Mouse (Mus musculus): ENCODE results near the gene Phxr2. TPM values are rescaled to one million over a fixed set of nuclear protein-coding genes. Genes with fewer than 3 reads are reported as not detected.

The Phxr2 gene
- total and polyA plus RNA-seq, 3 experiments, result not detected

DNA sequence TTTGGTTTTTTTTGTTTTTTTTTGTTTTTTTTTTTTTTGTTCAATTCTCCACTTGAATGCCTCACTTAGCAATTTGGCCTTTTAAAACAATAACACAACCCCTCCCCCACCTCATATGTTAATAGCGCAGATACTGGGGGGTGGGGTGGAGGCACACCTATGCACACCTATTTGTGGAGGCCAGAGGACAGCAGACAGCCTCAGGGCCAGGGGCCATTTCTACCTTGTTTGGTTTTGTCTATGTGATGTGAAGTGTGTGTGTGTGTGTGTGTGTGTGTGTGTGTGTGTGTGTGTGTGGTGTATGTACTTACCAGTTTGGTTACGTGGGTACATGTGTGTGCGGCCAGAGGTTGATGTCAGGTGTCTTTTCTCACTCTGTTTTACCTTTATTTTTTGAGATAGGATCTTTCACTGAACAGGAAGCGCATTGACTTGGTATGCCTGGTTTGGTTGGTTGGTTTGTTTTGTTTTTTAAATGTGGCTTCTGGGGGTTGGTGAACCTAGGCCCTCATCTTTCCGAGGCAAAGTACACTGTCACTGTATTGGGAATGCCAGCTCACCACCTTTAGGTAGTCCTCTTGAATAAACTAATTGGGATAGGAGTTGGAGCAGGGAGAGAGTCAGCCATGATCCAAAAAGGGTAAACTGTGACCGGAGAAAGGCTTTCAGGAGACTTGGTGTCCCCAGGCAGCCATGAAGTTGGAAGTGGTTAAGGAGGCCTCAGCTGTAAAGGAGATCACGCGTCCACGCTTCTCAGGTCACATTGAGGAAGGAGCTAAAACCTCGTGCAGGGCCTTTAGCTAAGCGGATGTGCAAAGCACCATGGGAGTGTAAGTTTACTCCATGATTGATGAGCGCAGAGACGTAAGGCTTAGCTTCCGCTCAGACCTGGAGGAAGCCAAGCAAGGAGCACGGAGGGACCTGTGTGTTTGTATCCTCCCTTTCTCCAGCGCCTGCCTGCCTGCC is 9.2 kb downstream of the Phxr2 start:
- DNase-seq (ENCODE audit: low spot score), result no peak

DNA sequence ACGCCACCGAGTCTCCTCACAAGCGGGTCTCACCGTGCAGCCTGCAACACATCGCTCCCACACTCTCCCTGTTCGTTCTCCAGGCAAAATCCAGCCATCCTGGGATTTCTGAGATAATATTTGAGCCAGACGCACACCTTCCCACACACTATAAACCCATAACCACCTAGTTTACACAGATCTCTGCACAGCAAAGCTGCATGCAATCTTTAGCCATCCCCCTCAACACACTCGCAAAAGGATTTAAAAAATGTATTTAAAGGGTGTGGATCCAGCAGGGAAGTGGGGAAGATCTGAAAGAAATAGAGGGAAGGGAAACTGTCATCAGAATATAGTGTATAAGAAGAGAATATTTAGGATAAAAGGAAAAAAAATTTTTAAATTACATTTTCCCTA is 9.9 kb downstream of the Phxr2 start:
- DNase-seq (ENCODE audit: low spot score) (no peak), ATAC-seq (ENCODE audit: extremely low read depth, insufficient number of reproducible peaks, low FRiP score, poor library complexity, severe bottlenecking) (no peak)
- no peaks in the 10 kb centered on the region for H3K9me3 ChIP-seq (replicated peaks)
- H3K36me3 ChIP-seq (replicated peaks), result peaks cover 10% of the 10 kb centered on the region
- no peak overlapping the region for H3K4me3 ChIP-seq (ENCODE audit: low read depth, low read length)
- no peaks in the 10 kb centered on the region for H3K27me3 ChIP-seq (ENCODE audit: insufficient read depth, low read length)
- H3K4me1 ChIP-seq (ENCODE audit: insufficient read depth, low read depth, low read length), result peaks cover 5% of the 10 kb centered on the region
- TF ChIP-seq GATA1 (IDR thresholded peaks at IDR 0.05; ENCODE audit: borderline replicate concordance, low read length) (no peak), CTCF (IDR thresholded peaks at IDR 0.05; ENCODE audit: low read depth, low read length) (no peak), GATA2 (IDR thresholded peaks at IDR 0.05; ENCODE audit: borderline replicate concordance, low read depth, low read length) (no peak), TAL1 (conservative IDR thresholded peaks at IDR 0.05; ENCODE audit: low read depth, low read length) (no peak), POLR2AphosphoS5 (IDR thresholded peaks at IDR 0.05; ENCODE audit: insufficient replicate concordance, low read depth, low read length) (no peak)

More for the DNA sequence above, 9.2 kb downstream of the Phxr2 start:
- ATAC-seq (ENCODE audit: extremely low read depth, insufficient number of reproducible peaks, low FRiP score, poor library complexity, severe bottlenecking), result no peak
- peaks cover 8% of the 10 kb centered on the region for H3K36me3 ChIP-seq (replicated peaks)
- H3K4me1 ChIP-seq (ENCODE audit: insufficient read depth, low read depth, low read length), result 0 out of 2 replicates have a peak, but pooled peaks cover 2% of the 10 kb centered on the region
- no peak overlapping the region for H3K4me3 ChIP-seq (ENCODE audit: low read depth, low read length)
- no peaks in the 10 kb centered on the region for H3K27me3 ChIP-seq (ENCODE audit: insufficient read depth, low read length)
- H3K9me3 ChIP-seq (replicated peaks), result no peaks in the 10 kb centered on the region
- TF ChIP-seq GATA2 (IDR thresholded peaks at IDR 0.05; ENCODE audit: borderline replicate concordance, low read depth, low read length) (no peak), POLR2AphosphoS5 (IDR thresholded peaks at IDR 0.05; ENCODE audit: insufficient replicate concordance, low read depth, low read length) (no peak), CTCF (IDR thresholded peaks at IDR 0.05; ENCODE audit: low read depth, low read length) (no peak), TAL1 (conservative IDR thresholded peaks at IDR 0.05; ENCODE audit: low read depth, low read length) (no peak), GATA1 (IDR thresholded peaks at IDR 0.05; ENCODE audit: borderline replicate concordance, low read length) (no peak)

GRCm38 (mm10) chr10:99115471-99116236 is 10.5 kb downstream of the Phxr2 start:
- Histone ChIP-seq H3K4me3 (ENCODE audit: low read depth, low read length) (no peak overlapping the region), H3K4me1 (ENCODE audit: insufficient read depth, low read depth, low read length) (peaks cover 11% of the 10 kb centered on the region), H3K27me3 (ENCODE audit: insufficient read depth, low read length) (no peaks in the 10 kb centered on the region), H3K36me3 (replicated peaks) (peaks cover 16% of the 10 kb centered on the region), H3K9me3 (replicated peaks) (no peaks in the 10 kb centered on the region)
- no peak for TF ChIP-seq GATA1 (IDR thresholded peaks at IDR 0.05; ENCODE audit: borderline replicate concordance, low read length)
- TF ChIP-seq GATA2 (IDR thresholded peaks at IDR 0.05; ENCODE audit: borderline replicate concordance, low read depth, low read length), result no peak
- TF ChIP-seq POLR2AphosphoS5 (IDR thresholded peaks at IDR 0.05; ENCODE audit: insufficient replicate concordance, low read depth, low read length), result no peak
- TF ChIP-seq CTCF (IDR thresholded peaks at IDR 0.05; ENCODE audit: low read depth, low read length), result no peak
- TF ChIP-seq TAL1 (conservative IDR thresholded peaks at IDR 0.05; ENCODE audit: low read depth, low read length), result no peak
- DNase-seq (ENCODE audit: low spot score) (no peak), ATAC-seq (ENCODE audit: extremely low read depth, insufficient number of reproducible peaks, low FRiP score, poor library complexity, severe bottlenecking) (no peak)

DNA sequence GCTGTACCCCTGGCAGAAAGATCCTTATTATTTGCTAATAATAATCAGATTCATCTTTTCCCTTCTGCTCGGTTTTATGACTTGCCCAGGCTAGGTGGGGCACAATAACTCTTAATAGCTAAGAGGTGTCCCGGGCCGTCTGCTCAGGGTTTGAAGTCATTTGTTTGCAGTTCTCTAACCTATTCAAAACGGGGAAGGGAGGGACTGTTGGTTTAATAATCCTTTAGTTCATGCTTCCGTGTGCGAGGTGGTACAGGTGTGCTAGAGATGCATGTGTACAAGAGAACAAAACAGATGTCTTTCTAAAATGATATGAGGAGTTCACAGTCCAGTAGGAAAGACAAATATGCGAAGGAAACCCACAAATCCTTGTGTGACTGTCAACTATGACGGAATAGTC is 11.8 kb downstream of the Phxr2 start:
- ATAC-seq (ENCODE audit: extremely low read depth, insufficient number of reproducible peaks, low FRiP score, poor library complexity, severe bottlenecking), result no peak
- Histone ChIP-seq H3K9me3 (replicated peaks) (peaks cover under 1% of the 10 kb centered on the region), H3K4me3 (ENCODE audit: low read depth, low read length) (no peak overlapping the region), H3K4me1 (ENCODE audit: insufficient read depth, low read depth, low read length) (peaks cover 11% of the 10 kb centered on the region), H3K27me3 (ENCODE audit: insufficient read depth, low read length) (no peaks in the 10 kb centered on the region), H3K36me3 (replicated peaks) (peaks cover 26% of the 10 kb centered on the region)
- no peak for TF ChIP-seq GATA1 (IDR thresholded peaks at IDR 0.05; ENCODE audit: borderline replicate concordance, low read length)
- no peak for TF ChIP-seq POLR2AphosphoS5 (IDR thresholded peaks at IDR 0.05; ENCODE audit: insufficient replicate concordance, low read depth, low read length)
- TF ChIP-seq TAL1 (conservative IDR thresholded peaks at IDR 0.05; ENCODE audit: low read depth, low read length), result no peak
- no peak for TF ChIP-seq GATA2 (IDR thresholded peaks at IDR 0.05; ENCODE audit: borderline replicate concordance, low read depth, low read length)
- TF ChIP-seq CTCF (IDR thresholded peaks at IDR 0.05; ENCODE audit: low read depth, low read length), result no peak
- no peak for DNase-seq (ENCODE audit: low spot score)

- no peak for TF ChIP-seq TAL1 (conservative IDR thresholded peaks at IDR 0.05; ENCODE audit: low read depth, low read length)
- TF ChIP-seq GATA1 (IDR thresholded peaks at IDR 0.05; ENCODE audit: borderline replicate concordance, low read length), result no peak
- no peak for TF ChIP-seq GATA2 (IDR thresholded peaks at IDR 0.05; ENCODE audit: borderline replicate concordance, low read depth, low read length)
- no peak for TF ChIP-seq POLR2AphosphoS5 (IDR thresholded peaks at IDR 0.05; ENCODE audit: insufficient replicate concordance, low read depth, low read length)
- no peak for TF ChIP-seq CTCF (IDR thresholded peaks at IDR 0.05; ENCODE audit: low read depth, low read length)
Measured at GRCm38 (mm10) chr10:99113533-99113932, 12.6 kb downstream of the Phxr2 start.

More at GRCm38 (mm10) chr10:99113533-99113932, 12.6 kb downstream of the Phxr2 start:
- peaks cover 4% of the 10 kb centered on the region for H3K9me3 ChIP-seq (replicated peaks)
- DNase-seq (ENCODE audit: low spot score), result no peak
- H3K4me3 ChIP-seq (ENCODE audit: low read depth, low read length), result no peak overlapping the region
- no peaks in the 10 kb centered on the region for H3K27me3 ChIP-seq (ENCODE audit: insufficient read depth, low read length)
- peaks cover 13% of the 10 kb centered on the region for H3K4me1 ChIP-seq (ENCODE audit: insufficient read depth, low read depth, low read length)
- no peak for ATAC-seq (ENCODE audit: extremely low read depth, insufficient number of reproducible peaks, low FRiP score, poor library complexity, severe bottlenecking)
- H3K36me3 ChIP-seq (replicated peaks), result peaks cover 28% of the 10 kb centered on the region
